Mouse (Mus musculus) kidney, embryonic 15.5 days (tissue): ENCODE results near the gene Ppox. TPM values are rescaled to one million over a fixed set of nuclear protein-coding genes. Genes with fewer than 3 reads are reported as not detected.
A peak's percentile ranks its signal among the peaks of the same experiment; 100 is the strongest.

Experiments
- ATAC-seq: fragments of 200-750 bp; cut with Nextera tagmentation; replicated peaks from 2 replicates; pipeline ENCODE4 v1.8.0; 2017; ENCODE audit warnings: moderate TSS enrichment; ENCODE audit not compliant: low FRiP score
- H3K27ac ChIP-seq: fragments of 300-500 bp; sonication (generic); 2 replicates; pipeline ENCODE4 v1.5.1; 2015; ENCODE audit warnings: mild to moderate bottlenecking, inconsistent platforms
- H3K27me3 ChIP-seq: fragments of 300-500 bp; sonication (generic); 2 replicates; pipeline ENCODE4 v1.6.1; 2015; ENCODE audit warnings: inconsistent platforms
- H3K36me3 ChIP-seq: fragments of 300-500 bp; sonication (generic); 2 replicates; pipeline ENCODE4 v1.6.1; 2015; ENCODE audit warnings: inconsistent platforms
- H3K4me1 ChIP-seq: fragments of 300-500 bp; sonication (generic); 2 replicates; pipeline ENCODE4 v1.6.1; 2015; ENCODE audit warnings: inconsistent platforms
- H3K4me2 ChIP-seq: fragments of 300-500 bp; sonication (generic); 2 replicates; pipeline ENCODE4 v1.6.1; 2015; ENCODE audit warnings: moderate library complexity, mild to moderate bottlenecking, inconsistent platforms
- H3K4me3 ChIP-seq: fragments of 300-500 bp; sonication (generic); replicated peaks from 2 replicates; pipeline ENCODE4 v1.5.1; 2015; ENCODE audit warnings: mild to moderate bottlenecking, inconsistent platforms
- H3K9ac ChIP-seq: fragments of 300-500 bp; sonication (generic); 2 replicates; pipeline ENCODE4 v1.6.1; 2015; ENCODE audit warnings: mild to moderate bottlenecking, inconsistent platforms
- H3K9me3 ChIP-seq: fragments of 300-500 bp; sonication (generic); replicated peaks from 2 replicates; pipeline ENCODE4 v1.6.1; 2016; ENCODE audit warnings: inconsistent platforms
- WGBS: fragments of 180-500 bp; shearing (Covaris S2); methylation state at CpG from one replicate; pipeline ENCODE4 v1.1.7; 2015; ENCODE audit warnings: mixed read lengths; 5-methylcytosine and 5-hydroxymethylcytosine counted together
- polyA plus RNA-seq: library from polyadenylated mRNA; unstranded; fragments of >200 nt; fragmentation: Nextera tagmentation; extraction: Ambion mirVana; gene quantifications from 2 replicates; pipeline ENCODE4 v1.2.1, GENCODE M21; 2015

Gene Ppox
- polyA plus RNA-seq, 1 experiment from 2014 or later = 65.4 TPM

- ATAC-seq = no peak
- 91% methylated on average over 12 of the region's 12 CpGs for WGBS
Measured at GRCm38 (mm10) chr1:171274171-171274570, 6.8 kb downstream of the Ppox start.

DNA sequence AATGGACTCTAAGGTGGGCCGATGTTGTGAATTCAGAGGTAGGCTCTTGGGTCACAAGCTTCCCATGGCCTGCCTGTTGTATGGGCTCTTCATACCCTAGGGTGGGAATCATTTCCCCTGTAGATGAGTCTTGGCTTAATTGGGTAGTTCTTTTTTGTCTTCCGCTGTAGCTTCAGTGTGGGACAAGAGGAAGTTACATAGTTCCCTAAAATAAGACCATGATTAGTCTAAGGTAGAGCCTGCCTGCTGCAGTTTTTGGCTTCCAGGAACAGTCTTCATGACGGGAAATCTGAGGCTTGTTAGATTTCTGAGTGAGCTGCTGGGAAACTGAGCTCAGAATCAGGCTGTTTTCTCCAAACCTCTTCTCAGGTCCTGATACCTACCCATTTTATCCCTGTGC, 8.9 kb downstream of the Ppox start:
- H3K9ac ChIP-seq = 0 out of 2 replicates have a peak overlapping the region, but pooled peaks have one; percentile 69
- peak overlapping the region; percentile 82 for H3K4me3 ChIP-seq
- no peaks in the 10 kb centered on the region for H3K27me3 ChIP-seq
- peaks cover 24% of the 10 kb centered on the region for H3K4me1 ChIP-seq
- 93% methylated on average over 3 of the region's 3 CpGs for WGBS
- no peaks in the 10 kb centered on the region for H3K9me3 ChIP-seq
- no peak for ATAC-seq
- H3K36me3 ChIP-seq = peaks cover 55% of the 10 kb centered on the region
- H3K4me2 ChIP-seq = peak overlapping the region; percentile 87
- no peak overlapping the region for H3K27ac ChIP-seq

More at GRCm38 (mm10) chr1:171274171-171274570, 6.8 kb downstream of the Ppox start:
- Histone ChIP-seq H3K4me3 (no peak overlapping the region), H3K4me2 (no peak overlapping the region), H3K27me3 (no peaks in the 10 kb centered on the region), H3K9me3 (no peaks in the 10 kb centered on the region), H3K27ac (no peak overlapping the region), H3K36me3 (peaks cover 75% of the 10 kb centered on the region), H3K9ac (no peak overlapping the region), H3K4me1 (peaks cover 24% of the 10 kb centered on the region)

- Histone ChIP-seq H3K9ac (0 out of 2 replicates have a peak overlapping the region, but pooled peaks have one; percentile 69), H3K27ac (0 out of 2 replicates have a peak overlapping the region, but pooled peaks have one; percentile 85), H3K36me3 (peaks cover 50% of the 10 kb centered on the region), H3K4me2 (peak overlapping the region; percentile 87), H3K9me3 (no peaks in the 10 kb centered on the region), H3K27me3 (no peaks in the 10 kb centered on the region), H3K4me1 (peaks cover 24% of the 10 kb centered on the region), H3K4me3 (peak overlapping the region; percentile 82)
- no peak for ATAC-seq
- WGBS = 65% methylated on average over 10 of the region's 10 CpGs
Measured at GRCm38 (mm10) chr1:171271622-171272021, 9.4 kb downstream of the Ppox start.

DNA sequence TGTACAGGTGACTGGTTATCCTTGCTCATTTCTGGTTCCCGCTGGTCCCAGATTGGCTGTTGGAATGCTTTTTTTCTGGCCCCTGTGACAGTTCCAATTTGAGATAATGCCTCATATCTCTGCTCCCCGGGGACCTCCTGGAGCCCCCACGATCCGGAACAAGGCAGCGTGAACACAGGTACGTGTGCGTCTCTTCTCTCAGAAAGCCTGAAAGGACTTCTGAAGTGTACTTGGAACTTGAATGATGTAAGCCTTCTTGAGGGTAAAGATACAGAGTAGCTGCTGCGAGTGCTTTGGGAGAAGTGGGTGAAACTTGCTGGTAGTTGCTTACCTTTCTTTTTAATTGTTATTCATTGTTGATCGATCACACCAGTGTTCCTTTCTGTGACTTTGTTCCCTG, 9.8 kb downstream of the Ppox start:
- Histone ChIP-seq H3K9ac (peak overlapping the region; percentile 69), H3K36me3 (peaks cover 46% of the 10 kb centered on the region), H3K4me1 (peaks cover 24% of the 10 kb centered on the region), H3K4me2 (peak overlapping the region; percentile 87), H3K27ac (peak overlapping the region; percentile 85), H3K4me3 (peak overlapping the region; percentile 82), H3K27me3 (no peaks in the 10 kb centered on the region), H3K9me3 (no peaks in the 10 kb centered on the region)
- 40% methylated on average over 9 of the region's 9 CpGs for WGBS
- ATAC-seq = no peak

GRCm38 (mm10) chr1:171270573-171270900, 10.4 kb downstream of the Ppox start:
- H3K9ac ChIP-seq = peak overlapping the region; percentile 69
- WGBS = under 1% methylated on average over 17 of the region's 19 CpGs
- ATAC-seq = peak; percentile 90

GRCm38 (mm10) chr1:171269848-171270572, 11.0 kb downstream of the Ppox start, which contains the start of gene B4galt3:
B4galt3 (plus strand) TSS chr1:171270328.
- WGBS = 3% methylated on average over 36 of the region's 36 CpGs

More at GRCm38 (mm10) chr1:171270573-171270900, 10.4 kb downstream of the Ppox start:
- peaks cover 24% of the 10 kb centered on the region for H3K4me1 ChIP-seq
- H3K9me3 ChIP-seq = no peaks in the 10 kb centered on the region
- peak overlapping the region; percentile 82 for H3K4me3 ChIP-seq
- H3K36me3 ChIP-seq = peaks cover 39% of the 10 kb centered on the region
- peak overlapping the region; percentile 87 for H3K4me2 ChIP-seq
- peak overlapping the region; percentile 85 for H3K27ac ChIP-seq
- H3K27me3 ChIP-seq = no peaks in the 10 kb centered on the region

DNA sequence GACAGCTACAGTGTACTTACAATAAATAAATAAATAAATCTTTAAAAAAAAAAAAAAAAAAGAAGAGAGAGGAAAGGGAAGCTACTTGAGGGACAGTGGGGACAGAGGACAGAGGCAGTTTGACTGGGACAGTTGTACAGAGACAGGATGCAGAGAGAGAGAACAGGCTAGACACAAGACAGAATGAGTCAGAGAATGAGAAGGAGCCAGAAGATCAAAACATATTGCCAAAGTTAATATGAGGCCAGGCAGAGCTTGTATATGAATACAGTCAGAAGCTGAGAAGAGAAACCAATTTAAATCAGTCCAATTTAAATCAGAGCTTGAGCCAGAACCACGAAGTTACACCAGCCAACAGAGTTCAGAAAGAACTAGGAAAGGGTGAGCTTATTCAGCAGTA, 12.6 kb downstream of the Ppox start:
- Histone ChIP-seq H3K4me3 (no peak overlapping the region), H3K27ac (no peak overlapping the region), H3K4me1 (peaks cover 29% of the 10 kb centered on the region), H3K4me2 (no peak overlapping the region), H3K9me3 (no peaks in the 10 kb centered on the region), H3K36me3 (peaks cover 17% of the 10 kb centered on the region), H3K9ac (no peak overlapping the region), H3K27me3 (no peaks in the 10 kb centered on the region)
- ATAC-seq = no peak
- WGBS = 67% methylated on average over 1 of the region's 1 CpGs

More at GRCm38 (mm10) chr1:171269848-171270572, 11.0 kb downstream of the Ppox start, which contains the start of gene B4galt3:
- peak within 1 kb of the TSS; percentile 82 for H3K4me3 ChIP-seq
- H3K9ac ChIP-seq = peak within 1 kb of the TSS; percentile 69
- H3K27me3 ChIP-seq = no peaks in the 10 kb centered on the region
- no peaks in the 10 kb centered on the region for H3K9me3 ChIP-seq
- peaks cover 24% of the 10 kb centered on the region for H3K4me1 ChIP-seq
- H3K36me3 ChIP-seq = peaks cover 34% of the 10 kb centered on the region
- peak; percentile 95 for ATAC-seq
- peak within 1 kb of the TSS; percentile 85 for H3K27ac ChIP-seq
- peak within 1 kb of the TSS; percentile 87 for H3K4me2 ChIP-seq

DNA sequence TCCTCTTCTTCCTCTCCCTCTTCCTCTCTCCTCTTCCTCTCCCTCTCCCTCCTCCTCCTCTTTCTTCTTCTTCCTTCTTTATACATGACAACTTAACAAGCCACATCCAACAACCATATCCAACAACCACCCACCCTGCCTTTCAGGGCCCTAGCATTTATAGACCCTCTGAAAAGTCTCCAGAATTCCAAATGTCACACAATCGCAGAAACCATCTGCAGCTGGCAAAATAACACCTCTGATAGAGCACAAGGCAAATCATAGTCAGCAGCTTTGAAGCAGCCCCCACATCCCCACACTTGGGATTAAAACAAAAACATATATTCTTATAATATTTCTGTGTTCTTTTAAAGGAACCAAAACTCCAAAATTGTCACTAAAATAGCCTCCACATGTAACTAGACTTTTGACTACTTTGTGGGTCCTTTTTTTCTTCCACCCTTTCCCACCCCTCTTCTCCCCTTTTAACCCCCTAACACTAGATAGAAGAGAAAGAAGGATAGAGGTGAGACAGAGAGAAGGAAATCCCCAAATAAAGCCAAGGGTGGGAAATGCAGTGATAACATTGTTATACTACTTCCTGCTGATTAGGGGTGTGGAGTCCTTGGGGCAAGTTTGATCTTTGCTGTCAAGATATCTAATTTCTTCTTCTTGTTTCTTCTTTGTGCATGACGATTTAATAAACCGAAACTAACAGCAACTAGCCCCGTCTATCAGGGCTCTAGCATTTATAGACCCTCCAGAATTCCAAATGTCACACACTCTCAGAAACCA, 14.8 kb downstream of the Ppox start:
- no peak for ATAC-seq
- Histone ChIP-seq H3K36me3 (no peaks in the 10 kb centered on the region), H3K9me3 (no peaks in the 10 kb centered on the region), H3K27ac (no peak overlapping the region), H3K9ac (no peak overlapping the region), H3K4me1 (peaks cover 31% of the 10 kb centered on the region), H3K4me3 (no peak overlapping the region), H3K4me2 (no peak overlapping the region), H3K27me3 (no peaks in the 10 kb centered on the region)
- WGBS = 76% methylated on average over 4 of the region's 4 CpGs

DNA sequence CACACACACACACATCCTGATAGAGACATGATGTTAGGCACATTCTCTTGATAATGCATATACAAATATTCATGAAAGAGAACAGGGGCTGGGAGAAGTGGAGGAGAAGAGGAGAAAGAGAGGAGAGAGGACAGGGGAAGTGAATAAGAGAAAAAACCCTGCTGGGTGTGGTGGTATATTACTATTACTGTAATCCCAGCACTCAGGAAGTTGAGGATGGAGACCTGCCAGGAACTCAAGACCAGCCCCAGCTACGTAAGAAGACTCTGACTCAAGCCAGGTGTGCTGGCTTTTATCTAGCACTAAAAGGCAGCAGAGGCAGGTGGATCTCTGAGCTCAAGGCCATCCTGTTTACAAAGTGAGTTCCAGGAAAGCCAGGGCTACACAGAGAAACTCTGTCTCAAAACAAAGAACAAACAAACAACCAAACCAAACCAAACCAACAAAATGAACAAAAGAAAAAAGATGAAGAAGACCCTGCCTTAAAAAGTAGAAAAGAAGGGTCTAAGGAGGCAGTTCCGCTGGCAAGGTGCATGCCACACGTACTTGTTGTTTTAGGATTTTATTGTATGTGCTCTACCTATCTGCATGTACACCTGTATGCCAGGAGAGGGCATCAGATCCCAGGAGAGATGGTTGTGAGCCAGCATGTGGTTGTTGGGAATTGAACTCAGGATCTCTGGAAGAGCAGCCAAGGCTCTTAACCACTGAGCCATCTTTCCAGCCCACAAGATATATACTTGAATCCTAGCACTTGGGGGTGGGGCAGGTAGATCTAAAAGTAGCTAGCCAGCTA, 17.1 kb downstream of the Ppox start:
- Histone ChIP-seq H3K27me3 (no peaks in the 10 kb centered on the region), H3K4me2 (peak overlapping the region; percentile 50; the same call in 1 of the 2 replicates), H3K27ac (peak overlapping the region; percentile 90), H3K36me3 (peaks cover 8% of the 10 kb centered on the region), H3K4me1 (peaks cover 27% of the 10 kb centered on the region), H3K4me3 (no peak overlapping the region), H3K9ac (no peak overlapping the region), H3K9me3 (no peaks in the 10 kb centered on the region)
- 78% methylated on average over 3 of the region's 3 CpGs for WGBS
- ATAC-seq = no peak

- H3K9ac ChIP-seq = no peak overlapping the region
- peaks cover 13% of the 10 kb centered on the region for H3K36me3 ChIP-seq
- ATAC-seq = peak; percentile 85
- H3K9me3 ChIP-seq = no peaks in the 10 kb centered on the region
- peaks cover 27% of the 10 kb centered on the region for H3K4me1 ChIP-seq
- H3K27ac ChIP-seq = peak overlapping the region; percentile 95
- peak overlapping the region; percentile 18; the same call in 1 of the 2 replicates for H3K4me3 ChIP-seq
- H3K27me3 ChIP-seq = no peaks in the 10 kb centered on the region
- 11% methylated on average over 2 of the region's 2 CpGs for WGBS
- peak overlapping the region; percentile 50 for H3K4me2 ChIP-seq
Measured at GRCm38 (mm10) chr1:171263185-171263611, 17.8 kb downstream of the Ppox start.

DNA sequence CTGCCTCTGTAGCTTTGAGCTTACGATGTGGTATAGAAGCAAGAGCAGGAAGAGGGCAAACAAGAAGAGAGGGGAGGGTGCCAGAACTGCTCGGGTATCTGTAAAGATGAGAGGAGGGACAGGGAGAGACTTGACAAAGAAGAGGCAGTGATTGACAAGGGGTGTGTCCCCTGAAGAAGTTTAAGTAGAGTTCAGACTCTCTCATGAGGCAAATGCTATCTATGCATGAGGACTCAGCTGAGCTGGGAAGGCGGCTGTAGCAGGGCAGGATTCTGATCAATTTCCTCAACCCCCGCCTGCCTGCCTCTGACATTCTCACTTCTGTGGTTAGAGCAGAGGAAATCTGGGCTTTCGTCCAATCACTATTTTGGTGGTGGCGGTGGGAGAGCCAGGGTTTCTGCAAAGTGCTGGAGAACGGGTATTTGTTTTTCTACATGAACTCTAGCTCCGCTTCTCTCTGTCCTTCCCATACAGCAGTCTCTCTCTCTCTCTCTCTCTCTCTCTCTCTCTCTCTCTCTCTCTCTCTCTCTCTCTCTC, 18.3 kb downstream of the Ppox start:
- peak overlapping the region; percentile 18 for H3K4me3 ChIP-seq
- ATAC-seq = peak; percentile 78
- H3K36me3 ChIP-seq = peaks cover 19% of the 10 kb centered on the region
- H3K4me1 ChIP-seq = peaks cover 27% of the 10 kb centered on the region
- H3K9me3 ChIP-seq = no peaks in the 10 kb centered on the region
- H3K27ac ChIP-seq = peak overlapping the region; percentile 95
- H3K9ac ChIP-seq = no peak overlapping the region
- 5% methylated on average over 8 of the region's 8 CpGs for WGBS
- H3K27me3 ChIP-seq = no peaks in the 10 kb centered on the region
- peak overlapping the region; percentile 50 for H3K4me2 ChIP-seq
